Mouse (Mus musculus) cerebellum, adult 2 months (tissue): ENCODE data around the gene Msh4.

Experiments used
- CTCF ChIP-seq: fragments of 200-500 bp; IDR thresholded peaks from 2 replicates; pipeline ENCODE4 v1.5.1; 2011; ENCODE audit warnings: low read depth, mild to moderate bottlenecking, control low read depth, low read length, moderate library complexity, borderline replicate concordance; ENCODE audit not compliant: insufficient read depth
- POLR2A ChIP-seq: fragments of 200-500 bp; IDR thresholded peaks from 2 replicates; pipeline ENCODE4 v1.6.1; 2011; ENCODE audit warnings: low read length, control low read depth, borderline replicate concordance; ENCODE audit not compliant: insufficient read depth

GRCm38 (mm10) chr3:153940021-153940420, 34.1 kb upstream of the Msh4 start:
- TF ChIP-seq CTCF (no peak), POLR2A (no peak)
